Mouse (Mus musculus): ENCODE data around the gene Morf4l1. TPM values are rescaled to one million over a fixed set of nuclear protein-coding genes. Genes with fewer than 3 reads are reported as not detected.

Morf4l1 gene
- polyA plus RNA-seq (2015; fragmentation: Nextera tagmentation; extraction: Ambion mirVana) = 190 and 209 TPM in 2 replicates

DNA sequence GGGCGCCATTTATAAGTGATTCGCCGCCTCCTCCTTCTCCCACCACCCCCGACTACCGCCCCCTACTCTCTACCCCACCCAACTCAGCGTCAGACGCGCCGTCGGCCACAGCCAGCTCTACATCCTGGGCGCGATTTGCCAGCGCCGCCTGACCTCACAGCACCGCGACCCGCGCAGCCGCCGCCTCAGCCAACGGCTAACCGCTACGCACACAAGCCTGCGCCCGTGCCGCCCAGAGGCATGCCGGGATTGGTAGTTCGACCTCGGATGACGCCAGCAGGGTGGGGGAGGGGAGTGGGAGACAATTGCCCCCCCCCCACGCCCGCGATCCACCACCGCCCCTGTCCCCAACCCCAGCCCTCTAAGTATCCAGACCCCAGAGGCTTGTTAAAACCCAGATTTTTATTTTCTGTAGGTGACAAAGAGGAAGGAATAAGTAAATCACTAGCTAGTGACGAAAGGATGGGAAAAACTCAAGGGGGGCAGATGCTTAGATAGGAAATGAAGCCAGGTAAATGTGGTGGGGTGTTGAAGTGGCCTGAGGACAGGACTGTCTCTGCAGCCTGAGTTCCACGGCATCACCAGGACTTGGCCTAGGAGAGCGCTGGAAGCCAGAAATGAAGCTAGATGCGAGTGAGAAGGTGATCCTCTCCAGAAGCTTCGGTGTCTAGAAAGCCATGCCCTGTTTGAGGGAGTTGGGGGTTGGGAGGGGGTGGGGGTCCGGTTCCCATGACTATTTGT is at the start of gene Morf4l1:
TSS of gene Morf4l1 (minus strand) at position 208 of the 741 bp plus-strand sequence.

DNA sequence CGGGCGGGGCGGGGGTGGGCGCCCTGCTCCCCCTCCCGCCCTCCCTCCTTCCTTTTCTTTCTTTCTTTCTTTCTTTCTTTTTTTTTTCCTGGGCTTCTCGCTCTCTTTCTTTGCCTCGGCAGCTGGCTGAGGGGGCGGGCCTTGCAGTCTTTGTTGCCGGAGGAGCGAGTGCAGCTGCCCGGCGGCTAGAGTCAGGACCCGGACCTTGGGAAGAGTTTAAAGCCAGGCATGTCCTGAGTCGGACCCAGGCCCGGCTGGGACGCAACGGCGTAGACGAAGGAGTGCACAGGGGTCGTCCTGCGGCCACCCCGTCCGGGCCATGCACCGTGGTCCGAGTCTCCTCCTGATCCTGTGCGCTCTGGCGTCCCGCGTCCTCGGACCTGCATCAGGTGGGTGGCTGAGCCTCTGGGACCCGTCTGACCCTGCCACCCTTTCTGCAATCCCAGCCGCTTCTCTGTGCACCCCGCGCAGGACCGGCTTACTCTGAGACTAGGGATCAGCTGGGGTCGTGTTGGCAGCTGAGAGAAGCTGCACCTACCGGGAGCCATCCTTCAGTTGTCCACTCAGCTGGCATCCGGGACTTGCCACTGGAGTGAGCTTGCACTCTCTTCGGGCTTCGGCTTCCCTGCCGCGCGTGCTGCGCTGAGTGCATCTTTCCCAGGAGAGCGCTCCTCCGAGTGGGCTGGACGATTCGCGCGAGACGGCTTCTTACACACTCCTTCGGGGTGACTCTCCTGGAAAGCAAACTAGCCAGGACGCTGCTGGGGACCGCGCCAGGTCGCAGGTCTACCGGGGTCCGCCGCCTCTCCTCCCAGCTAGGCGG is 48.6 kb upstream of the Morf4l1 start, which contains the start of gene Adamts7:
TSS of gene Adamts7 (plus strand) at position 144 of the 823 bp plus-strand sequence.

DNA sequence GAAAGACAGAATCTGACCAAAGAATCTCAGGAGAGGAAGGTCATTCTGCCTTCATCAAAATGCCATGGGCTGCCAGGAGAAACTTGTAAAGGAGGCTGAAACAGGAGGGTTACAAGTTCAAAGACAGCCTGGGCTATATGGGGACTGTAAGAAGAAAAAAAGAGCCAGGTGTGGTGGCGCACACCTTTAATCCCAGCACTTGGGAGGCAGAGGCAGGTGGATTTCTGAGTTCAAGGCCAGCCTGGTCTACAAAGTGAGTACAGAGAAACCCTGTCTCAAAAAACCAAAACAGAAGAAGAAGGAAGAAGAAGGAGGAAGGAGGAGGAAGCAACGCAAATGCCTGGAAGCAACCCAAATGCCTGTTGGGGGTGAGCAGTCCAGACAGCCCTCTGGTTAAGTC is 60.7 kb downstream of the Morf4l1 start, which contains the start of gene Ctsh:
TSS of gene Ctsh (plus strand) at position 301 of the 400 bp plus-strand sequence.

Other genes with a start within 250 kb of the Morf4l1 start
- 0.06 TPM in 1 of 2 replicates, not detected in the other for gene Rasgrf1, start 204.9 kb downstream of the Morf4l1 start, polyA plus RNA-seq (2015; fragmentation: Nextera tagmentation; extraction: Ambion mirVana)
- gene Ctsh, start 60.6 kb downstream of the Morf4l1 start, polyA plus RNA-seq (2015; fragmentation: Nextera tagmentation; extraction: Ambion mirVana) = 41.2 and 43.8 TPM in 2 replicates
- 2.8 and 3.8 TPM in 2 replicates for gene Adamts7, start 48.3 kb upstream of the Morf4l1 start, polyA plus RNA-seq (2015; fragmentation: Nextera tagmentation; extraction: Ambion mirVana)
- gene Tbc1d2b, start 156.0 kb upstream of the Morf4l1 start, polyA plus RNA-seq (2015; fragmentation: Nextera tagmentation; extraction: Ambion mirVana) = 8.8 and 12.6 TPM in 2 replicates